Mouse (Mus musculus): Measurements from ENCODE around the gene Erbb2.

Gene Erbb2

DNA sequence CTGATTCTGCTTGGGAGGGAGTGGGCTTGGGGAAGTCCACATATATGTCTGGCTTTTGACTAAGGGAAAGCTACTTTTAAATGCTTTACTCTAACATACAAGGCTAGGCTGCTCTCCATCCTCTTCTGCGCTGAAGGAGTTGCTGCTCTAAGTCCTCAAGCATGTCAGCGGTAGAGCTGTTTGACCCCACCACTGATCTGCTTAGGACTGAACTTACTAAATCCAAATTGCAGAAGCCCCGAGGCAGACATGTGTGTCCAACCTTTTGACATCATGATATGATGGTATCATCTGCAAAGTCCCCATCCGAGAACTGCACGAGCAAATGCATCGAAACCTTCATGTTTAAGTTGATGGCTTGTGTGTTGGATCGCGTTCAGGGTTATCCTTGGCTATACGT is 47.6 kb downstream of the Erbb2 start:
- DNase-seq = no peak

DNA sequence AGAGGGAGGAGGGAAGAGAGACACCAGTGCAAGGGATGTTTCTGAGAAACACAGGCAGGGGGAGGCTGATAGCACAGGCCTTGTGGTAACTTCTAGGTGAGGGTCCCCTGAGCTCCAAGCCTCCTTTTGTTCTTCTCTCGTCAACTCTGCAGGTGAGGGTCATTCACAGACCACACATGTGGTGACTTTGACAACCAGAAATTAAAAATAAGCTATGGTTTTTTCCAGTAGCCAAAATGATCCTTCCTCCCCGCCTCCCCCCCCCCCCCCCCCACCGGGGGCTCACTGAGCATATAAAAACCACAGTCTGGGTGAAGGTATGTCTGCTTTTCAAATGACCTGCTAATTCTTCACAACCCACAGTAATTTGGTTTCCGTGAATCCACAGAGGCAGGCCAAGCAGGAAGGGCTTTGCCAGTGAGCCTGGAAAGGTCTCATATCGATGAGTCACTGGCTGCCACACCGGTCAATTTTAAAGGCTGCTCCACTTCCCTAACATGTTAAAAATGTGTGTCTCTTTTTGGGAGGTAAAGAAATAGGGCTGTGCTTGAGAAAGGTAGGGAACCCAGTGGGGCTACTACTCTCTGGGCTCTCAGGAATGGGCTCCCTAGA is 48.9 kb downstream of the Erbb2 start:
- DNase-seq = no peak

DNA sequence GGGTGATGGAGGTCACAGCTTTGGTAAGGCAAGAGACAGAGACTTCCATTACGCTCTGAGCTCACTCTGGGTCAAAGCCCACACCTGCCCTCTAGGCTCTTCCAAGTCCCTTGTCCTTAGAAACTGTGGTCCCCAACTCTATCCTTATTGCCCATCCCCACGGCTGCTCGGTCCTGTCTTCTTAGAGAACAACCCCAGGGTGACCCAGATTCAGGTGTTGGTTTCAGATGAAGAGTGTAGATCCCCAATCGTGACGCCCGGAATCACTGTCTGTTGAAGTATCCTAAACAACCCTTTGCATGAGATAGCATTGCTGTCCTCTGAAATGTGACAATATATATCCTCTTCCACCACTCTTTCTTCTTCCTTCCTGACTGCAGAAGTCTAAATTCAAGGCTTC is 50.0 kb downstream of the Erbb2 start:
- no peak for DNase-seq

DNA sequence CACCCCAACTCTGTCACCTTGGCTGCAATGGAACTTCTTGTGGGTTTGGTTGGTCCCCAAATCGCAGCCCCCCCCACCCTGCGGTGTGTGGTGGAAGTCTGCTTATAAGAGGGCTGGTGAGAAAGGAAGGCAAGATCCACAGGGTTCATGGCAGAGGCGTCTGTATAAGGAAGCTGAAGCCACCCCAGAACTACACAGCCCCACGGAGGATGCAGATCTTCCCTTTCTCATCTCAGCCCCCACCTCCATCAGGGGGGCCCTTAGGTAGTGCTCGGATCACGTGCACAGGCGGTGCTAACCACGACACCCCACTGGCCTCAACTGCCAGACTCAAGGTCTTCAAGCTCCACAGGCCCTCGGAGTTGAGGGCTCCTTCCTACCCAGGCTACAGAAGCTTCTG is 51.6 kb downstream of the Erbb2 start:
- no peak for DNase-seq

DNA sequence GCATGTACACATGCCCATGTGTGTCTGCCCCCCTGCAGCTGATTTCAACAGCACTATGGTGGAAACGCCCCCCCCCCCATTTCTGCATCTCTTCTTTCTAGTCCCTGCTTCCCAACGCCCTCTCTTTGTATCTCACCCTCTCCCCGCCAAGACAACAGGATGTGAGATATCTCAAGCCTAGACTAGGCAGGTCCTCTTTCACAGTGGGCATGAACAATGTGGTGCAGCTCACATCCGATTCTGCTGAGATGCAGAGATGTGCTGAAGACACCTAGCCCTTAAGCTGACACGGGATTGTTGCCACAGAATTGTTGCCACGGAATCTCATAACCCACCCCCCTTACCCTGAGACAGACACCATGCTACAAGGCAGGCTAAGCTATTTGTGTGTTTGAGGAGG is 52.2 kb downstream of the Erbb2 start:
- no peak for DNase-seq

DNA sequence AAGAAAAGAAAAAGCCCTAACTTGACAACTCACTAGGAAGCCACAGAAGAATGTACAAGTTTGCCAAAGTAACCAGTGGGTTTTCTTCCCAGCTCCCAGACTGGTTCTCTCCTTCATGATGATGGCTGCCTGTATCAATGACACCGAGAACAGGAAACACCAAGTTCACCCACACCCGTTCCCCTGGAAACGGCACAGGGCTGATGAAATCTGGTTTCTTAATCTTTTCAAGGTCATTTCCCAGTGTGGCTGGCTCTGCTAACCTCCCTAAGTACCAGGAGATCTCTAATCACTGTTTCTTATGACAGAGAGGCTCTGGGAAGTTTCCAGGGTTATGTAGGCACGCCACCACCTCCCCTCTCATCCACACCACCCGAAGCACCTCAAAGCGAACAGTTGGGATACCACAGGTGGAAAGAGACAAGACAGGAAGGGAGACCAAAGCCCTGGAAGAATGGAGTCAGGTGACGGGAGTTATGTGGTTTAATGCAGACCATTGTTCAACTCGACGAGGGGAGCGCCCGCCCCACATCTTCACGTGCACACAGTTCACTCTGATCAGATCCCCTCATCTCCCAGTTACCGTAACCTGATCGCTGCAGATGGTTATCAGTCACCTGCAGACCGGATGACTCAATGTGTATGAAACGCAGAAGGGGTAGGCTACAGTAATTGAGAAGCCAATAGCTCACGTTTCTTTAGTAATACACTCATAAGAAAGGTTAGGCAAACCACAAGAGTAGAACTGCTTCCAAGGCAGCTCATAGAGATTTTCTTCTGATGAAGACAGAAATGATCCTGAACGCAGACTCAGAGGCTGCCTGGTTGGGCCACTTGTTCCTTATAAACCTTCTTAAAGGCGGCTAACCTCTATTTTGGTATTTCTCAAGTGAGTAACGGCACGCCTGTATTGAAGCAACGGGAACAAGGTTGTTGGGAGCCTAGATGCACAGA is 57.8 kb downstream of the Erbb2 start:
- DNase-seq = no peak

DNA sequence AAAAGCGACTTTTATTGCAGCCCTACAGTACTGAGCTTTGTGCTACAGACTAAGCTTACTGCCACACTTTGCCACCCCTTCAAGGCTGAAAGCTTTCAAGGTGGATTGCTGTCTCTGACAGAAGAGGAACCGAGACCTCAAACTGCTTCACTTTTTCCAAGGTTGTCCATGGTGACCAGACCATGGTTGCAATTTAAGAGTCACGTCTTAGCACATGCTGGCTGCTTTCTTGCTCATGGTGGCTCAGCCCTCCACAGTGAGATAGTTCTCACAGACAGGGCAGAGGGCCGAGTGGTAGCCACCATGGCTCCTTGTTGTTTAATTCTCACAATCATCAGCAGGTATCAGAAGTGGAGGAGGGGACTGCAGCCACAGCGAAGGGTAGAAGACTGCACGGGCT is 58.5 kb downstream of the Erbb2 start:
- no peak for DNase-seq

DNA sequence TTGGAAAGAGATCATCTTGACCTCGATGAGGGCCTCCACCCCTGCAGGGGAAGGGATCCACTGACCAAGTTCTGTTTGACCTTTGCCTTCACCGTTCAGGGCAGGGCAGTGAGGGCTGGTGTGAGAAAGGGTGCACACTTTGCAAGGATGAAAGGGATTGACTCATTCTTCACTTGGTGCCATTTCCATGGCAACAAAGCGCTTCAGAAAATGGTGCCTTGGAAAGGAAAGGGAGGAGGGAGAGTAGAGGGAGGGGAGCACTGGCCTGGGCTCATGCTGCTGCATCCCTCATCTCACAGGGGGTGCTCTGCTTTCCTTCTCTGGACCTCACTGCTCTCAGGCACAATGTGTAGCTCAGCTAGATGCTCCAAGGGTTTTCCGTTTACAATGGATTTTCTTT is 60.4 kb downstream of the Erbb2 start:
- DNase-seq = no peak

DNA sequence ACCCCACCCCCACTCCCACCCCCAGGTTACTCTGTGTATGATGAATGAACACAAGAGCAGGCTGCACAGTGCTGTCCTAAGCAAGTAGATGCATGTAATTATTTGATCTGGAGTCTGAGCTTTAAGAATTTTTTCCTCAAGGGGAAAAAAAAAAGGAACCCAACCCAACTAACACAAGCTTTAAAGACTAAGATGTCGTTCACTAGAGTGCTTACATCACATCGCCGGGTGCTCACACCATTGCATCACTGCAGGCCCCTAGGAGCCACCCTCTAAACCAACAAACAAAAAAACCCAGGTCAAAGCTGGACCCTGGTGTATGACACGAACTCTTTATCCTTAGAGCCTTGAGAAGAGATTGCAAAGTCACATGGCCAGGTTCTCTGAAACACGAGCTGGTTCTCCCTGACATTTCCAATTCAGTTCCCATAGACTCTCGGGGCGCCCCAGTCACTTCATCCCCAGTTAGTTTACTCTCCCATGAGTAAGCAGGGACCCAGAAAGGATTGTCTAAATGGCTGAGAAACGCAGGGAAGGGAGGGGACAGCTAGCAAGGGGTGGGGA is 61.7 kb downstream of the Erbb2 start:
- DNase-seq = no peak

DNA sequence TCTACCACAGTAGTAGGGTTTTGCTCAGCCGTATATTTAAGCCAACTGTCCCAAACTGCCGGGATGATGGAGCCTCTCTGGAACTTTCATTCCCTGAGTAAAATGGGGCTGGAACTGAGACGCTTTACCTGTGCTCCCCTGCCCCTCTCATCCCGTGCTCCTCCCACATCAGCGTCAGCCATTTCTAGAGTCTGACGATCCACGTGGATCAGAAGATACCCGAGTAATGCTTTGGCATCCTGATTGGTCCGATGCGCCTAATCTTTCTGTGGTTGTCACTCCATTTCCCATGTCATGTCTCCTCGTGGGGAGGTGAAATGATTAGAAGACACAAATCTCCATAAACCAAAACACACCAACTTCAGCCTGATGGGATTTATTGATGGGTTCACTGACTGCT is 62.7 kb downstream of the Erbb2 start:
- no peak for DNase-seq

DNA sequence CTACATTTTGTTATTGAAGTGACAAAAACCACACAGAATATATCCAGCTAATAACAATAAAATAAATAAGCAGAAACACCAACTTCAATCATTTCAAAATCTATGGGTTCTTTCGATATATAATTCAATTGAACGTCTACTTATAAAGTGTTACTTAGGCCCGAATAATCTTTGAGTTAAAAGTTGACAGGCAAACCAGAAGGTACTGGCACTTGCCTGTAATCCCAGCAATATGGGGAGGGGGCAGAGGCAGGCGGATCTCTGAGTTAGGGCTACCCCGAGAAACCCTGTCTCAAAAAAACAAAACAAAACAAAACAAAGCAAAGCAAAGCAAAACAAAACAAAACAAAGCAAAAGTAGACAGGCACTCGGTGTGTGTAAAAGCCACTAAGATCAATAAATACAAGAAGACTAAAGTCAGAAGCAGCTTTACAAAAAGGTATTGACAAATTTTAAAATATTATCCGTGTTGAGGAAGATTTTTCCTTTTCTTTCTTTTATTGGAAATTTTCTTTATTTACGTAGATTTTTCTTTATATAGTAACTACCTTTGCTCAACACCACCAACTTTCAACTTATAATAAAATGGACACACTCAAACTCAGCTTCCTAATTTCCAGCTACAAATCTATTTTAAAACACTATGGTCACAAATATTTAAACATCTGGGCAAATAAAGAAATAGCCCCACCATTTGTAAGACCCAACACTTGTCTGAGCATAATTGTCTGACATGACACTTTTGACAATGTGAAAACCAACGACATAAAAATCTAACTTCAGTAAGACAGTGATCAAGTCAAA is 63.6 kb downstream of the Erbb2 start:
- no peak for DNase-seq

DNA sequence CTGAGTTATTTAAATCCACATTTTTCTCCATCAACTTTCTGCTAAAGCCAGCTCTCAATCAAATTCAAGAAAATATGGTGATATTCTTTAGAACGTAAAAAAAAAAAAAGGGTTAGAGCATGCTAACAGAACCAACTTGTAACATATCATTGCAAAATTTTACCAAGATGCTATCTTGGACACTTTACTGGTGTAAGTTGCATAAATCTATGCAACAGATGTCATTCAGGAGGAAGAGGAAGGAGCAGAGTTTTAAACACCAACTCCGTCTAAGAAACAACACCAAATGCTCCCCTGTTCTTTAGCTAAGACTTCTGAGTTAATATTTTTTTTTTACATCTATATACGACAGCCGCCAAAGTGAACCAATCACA is 64.2 kb downstream of the Erbb2 start:
- no peak for DNase-seq

DNA sequence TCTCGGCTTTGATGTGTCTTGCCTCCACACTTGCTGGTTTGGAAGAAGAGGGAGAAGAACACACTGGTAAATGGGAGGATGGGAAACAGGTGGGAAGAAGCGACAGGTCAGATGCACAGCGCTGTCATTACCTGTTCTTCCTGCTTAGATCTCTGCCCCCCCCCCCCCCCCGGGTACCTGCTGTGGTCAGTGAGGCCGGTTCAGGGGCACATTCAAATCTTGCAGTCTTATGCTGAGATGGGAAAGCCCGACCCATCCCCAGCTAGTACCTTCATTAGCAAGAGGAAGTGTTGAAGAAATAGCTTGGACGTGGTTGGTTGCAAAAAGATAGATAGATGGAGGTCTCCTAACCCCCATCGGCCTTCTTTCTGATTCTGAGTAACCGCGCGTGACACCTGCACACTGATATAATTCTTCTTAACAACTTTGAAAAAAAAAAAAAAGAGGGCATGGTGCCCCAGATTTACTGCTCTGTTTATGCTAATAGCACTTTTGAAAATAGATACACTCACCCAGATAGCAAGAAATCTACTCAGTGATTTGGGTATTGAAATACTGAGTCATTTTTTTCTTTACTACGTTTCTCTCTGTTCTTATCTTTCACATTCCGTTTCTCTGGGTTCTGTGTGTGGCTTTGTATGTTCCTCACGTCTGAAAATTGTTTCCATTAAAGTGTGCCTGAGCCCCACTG is 64.9 kb downstream of the Erbb2 start:
- no peak for DNase-seq

DNA sequence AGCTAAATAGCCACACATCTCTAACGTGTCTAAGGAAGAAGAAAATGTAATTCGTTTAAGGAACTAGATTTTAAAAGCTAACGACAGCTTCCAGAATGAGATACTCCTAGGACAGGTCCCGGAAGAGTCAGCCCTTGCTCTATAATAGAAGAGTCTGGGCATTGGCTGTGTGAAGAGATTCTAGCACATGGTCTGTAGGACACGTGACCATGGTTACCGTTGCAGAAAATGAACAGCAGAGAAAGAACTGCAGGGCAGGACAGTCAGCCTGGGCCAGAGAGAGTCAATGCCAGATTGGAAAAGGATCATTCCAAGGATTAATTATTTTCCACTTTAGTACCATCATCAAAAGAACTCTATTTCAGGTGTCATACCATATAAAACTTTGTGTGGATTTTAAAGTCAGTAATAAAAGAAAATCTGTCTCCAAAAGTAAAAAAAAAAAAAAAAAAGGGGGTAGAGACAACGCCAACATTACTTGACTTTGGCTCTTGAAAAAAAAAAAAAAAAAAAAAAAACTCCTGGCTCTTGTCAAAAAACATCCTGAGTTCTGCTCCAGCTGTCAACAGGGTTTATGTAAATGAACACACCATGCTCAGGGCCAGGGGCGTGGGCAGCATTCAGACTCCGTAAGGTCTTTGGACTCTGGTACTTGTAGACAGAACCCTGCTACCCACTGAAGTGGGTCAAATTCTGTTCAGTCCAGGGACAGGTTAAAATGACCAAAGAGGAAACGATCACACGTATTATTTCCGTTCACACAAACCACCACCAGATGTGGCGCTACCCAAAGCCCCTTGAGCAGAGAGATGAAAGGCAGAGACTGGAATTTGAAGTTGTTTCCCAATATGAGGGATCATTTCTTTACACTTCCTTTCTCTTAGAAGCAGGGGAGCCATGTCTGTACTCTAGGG is 67.0 kb downstream of the Erbb2 start:
- no peak for DNase-seq

DNA sequence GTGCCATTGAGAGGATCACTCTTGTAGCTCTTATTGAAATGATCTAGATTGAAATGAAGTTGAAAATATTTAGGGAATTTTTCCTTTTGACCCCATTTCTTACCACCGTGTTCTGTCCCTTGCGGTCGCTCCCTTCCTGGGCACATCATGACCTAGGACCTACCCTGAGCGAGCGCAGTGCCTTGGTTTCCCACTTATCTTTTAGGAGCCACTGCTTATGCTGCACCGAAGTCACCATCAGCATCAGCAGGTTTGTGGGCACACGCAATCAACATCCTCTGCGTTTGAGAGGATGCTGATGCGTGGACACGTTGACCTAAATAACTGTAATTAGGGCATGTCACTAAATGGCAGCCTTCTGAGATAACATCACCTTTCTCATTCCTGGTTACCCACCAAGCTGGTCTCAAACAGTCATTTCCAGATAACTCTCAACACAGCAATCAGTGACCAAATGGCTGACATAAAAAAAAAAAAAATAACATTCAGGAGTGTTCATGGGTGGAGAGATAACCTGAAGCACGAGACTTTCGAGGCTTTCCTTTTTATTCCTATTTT is 67.7 kb downstream of the Erbb2 start:
- DNase-seq = no peak

DNA sequence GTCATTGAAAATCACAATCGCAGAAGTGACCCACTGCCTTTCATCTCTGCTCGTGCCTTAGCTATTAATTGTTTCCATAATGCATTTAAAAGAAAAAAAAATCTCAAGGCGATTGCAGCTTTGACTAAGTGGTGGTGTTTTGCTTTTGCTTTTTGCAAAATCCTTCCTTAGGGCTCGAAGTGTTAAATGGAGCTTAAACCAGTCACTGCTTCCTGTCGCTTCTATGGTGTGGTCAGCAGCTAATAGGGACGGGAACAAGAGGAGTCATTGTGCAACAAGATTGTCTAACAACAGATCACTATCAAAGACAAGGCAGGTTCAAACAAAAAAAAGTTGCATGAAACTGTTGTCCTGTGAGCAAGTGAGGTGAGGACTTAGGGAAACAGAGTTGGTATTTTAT is 69.0 kb downstream of the Erbb2 start:
- DNase-seq = no peak

DNA sequence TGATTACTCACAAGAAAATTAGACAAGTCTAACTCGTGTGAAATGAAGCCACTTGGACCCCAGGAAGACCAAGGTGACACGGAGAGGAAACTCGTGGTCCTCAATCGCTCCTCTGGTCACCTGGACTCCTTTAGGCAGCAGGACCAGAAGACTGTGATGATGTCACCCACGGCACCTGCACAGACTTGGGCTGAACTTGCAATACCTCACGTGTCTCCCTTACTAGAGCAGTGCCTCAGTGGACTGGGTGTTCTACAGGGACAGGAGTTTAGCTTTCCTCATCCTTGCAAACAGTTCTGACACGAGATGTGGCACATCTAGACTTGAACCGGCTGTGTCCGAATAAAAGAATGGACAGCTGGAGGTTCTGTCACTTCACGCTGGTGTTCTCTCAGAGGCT is 69.8 kb downstream of the Erbb2 start:
- no peak for DNase-seq

DNA sequence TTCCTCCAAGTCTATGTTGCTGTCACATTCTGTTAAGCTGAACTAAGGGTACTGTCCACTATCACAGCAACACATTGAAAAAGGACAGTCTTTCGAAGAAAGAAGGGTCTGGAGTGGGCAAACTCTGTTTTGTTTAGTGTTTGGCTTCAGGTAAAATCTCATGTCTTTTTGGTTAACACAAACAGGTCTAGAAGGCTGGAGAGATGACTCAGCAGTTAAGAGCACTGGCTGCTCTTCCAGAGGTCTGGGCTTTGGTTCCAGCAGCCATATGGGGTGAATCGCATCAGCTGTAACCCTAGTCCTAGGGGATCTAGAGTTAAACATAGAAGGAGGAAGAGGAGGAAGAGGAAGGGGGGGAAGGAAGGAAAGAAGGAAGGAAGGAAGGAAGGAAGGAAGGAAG is 73.5 kb downstream of the Erbb2 start:
- DNase-seq = no peak

All from cerebellum, adult 11-12 months (tissue).